Mouse (Mus musculus) hindbrain, postnatal 0 days (tissue): ENCODE data around the gene Ror2. TPM values are rescaled to one million over a fixed set of nuclear protein-coding genes. Genes with fewer than 3 reads are reported as not detected.

Source experiments
- ATAC-seq: fragments of 200-750 bp; cut with Nextera tagmentation; 2 replicates; pipeline ENCODE4 v1.8.0; 2017; ENCODE audit warnings: mild to moderate bottlenecking, moderate TSS enrichment, moderate library complexity
- DNase-seq: peaks from one replicate; pipeline ENCODE4 v3.0.0-alpha.2; 2015; ENCODE audit warnings: low spot score
- H3K27ac ChIP-seq: fragments of 300-500 bp; sonication (generic); 2 replicates; pipeline ENCODE4 v1.5.1; 2014; ENCODE audit warnings: mild to moderate bottlenecking
- H3K27me3 ChIP-seq: fragments of 300-500 bp; sonication (generic); 2 replicates; pipeline ENCODE4 v1.6.1; 2014; ENCODE audit warnings: low read length, mixed read lengths; ENCODE audit not compliant: insufficient read depth
- H3K36me3 ChIP-seq: fragments of 300-500 bp; sonication (generic); 2 replicates; pipeline ENCODE4 v1.6.1; 2014; ENCODE audit warnings: low read length, mixed read lengths; ENCODE audit not compliant: insufficient read depth
- H3K4me1 ChIP-seq: fragments of 300-500 bp; sonication (generic); 2 replicates; pipeline ENCODE4 v1.6.1; 2014; ENCODE audit warnings: antibody characterized with exemption, low read length, mixed read lengths; ENCODE audit not compliant: insufficient read depth
- H3K4me2 ChIP-seq: fragments of 300-500 bp; sonication (generic); 2 replicates; pipeline ENCODE4 v1.6.1; 2014; ENCODE audit warnings: low read depth, mild to moderate bottlenecking, low read length, moderate library complexity, mixed read lengths
- H3K4me3 ChIP-seq: fragments of 300-500 bp; sonication (generic); 2 replicates; pipeline ENCODE4 v1.5.1; 2014; ENCODE audit warnings: low read length
- H3K9ac ChIP-seq: fragments of 300-500 bp; sonication (generic); replicated peaks from 2 replicates; pipeline ENCODE4 v1.6.1; 2014; ENCODE audit warnings: mild to moderate bottlenecking, low read length, moderate library complexity, mixed read lengths
- H3K9me3 ChIP-seq: fragments of 300-500 bp; sonication (generic); 2 replicates; pipeline ENCODE4 v1.6.1; 2016; ENCODE audit warnings: low read length, mixed read lengths
- CTCF ChIP-seq: IDR thresholded peaks from 2 replicates; pipeline ENCODE4 v1.5.1; 2016; ENCODE audit warnings: antibody characterized with exemption, control low read depth, low read depth
- WGBS: fragments of 180-500 bp; shearing (Covaris S2); extraction: QIAGEN DNeasy Blood & Tissue Kit; methylation state at CpG from one replicate; pipeline ENCODE4 v1.1.7; 2014; 5-methylcytosine and 5-hydroxymethylcytosine counted together
- polyA plus RNA-seq: library from polyadenylated mRNA; unstranded; fragments of >200 nt; fragmentation: Nextera tagmentation; extraction: Ambion mirVana; gene quantifications from 2 replicates; pipeline ENCODE4 v1.2.1, GENCODE M21; 2015
- total RNA-seq: library from RNA; depleted of rRNA; stranded (reverse); fragments of >200 nt; gene quantifications from 2 replicates; pipeline ENCODE4 v1.2.3, GENCODE M21; 2014

Gene Ror2
- total and polyA plus RNA-seq, 2 experiments from 2014 or later: 2.5 to 7.5 TPM

- WGBS: 66% methylated on average over 10 of the region's 10 CpGs
Observed at GRCm38 (mm10) chr13:53176695-53177423, 109.1 kb downstream of the Ror2 start.

GRCm38 (mm10) chr13:53175041-53175440 is 110.9 kb downstream of the Ror2 start:
- WGBS: 72% methylated on average over 7 of the region's 7 CpGs
- no peak for ATAC-seq

More at GRCm38 (mm10) chr13:53176695-53177423, 109.1 kb downstream of the Ror2 start:
- peaks cover 15% of the 10 kb centered on the region; the same call in 1 of the 2 replicates for H3K4me1 ChIP-seq
- no peak overlapping the region for H3K4me3 ChIP-seq
- H3K9me3 ChIP-seq: no peaks in the 10 kb centered on the region
- no peaks in the 10 kb centered on the region for H3K36me3 ChIP-seq
- H3K27me3 ChIP-seq: no peaks in the 10 kb centered on the region
- no peak for TF ChIP-seq CTCF
- ATAC-seq (no peak; the same call in 1 of the 2 replicates), DNase-seq (no peak)
- no peak overlapping the region for H3K9ac ChIP-seq
- no peak overlapping the region for H3K4me2 ChIP-seq
- no peak overlapping the region for H3K27ac ChIP-seq

GRCm38 (mm10) chr13:53163671-53164070 is 122.3 kb downstream of the Ror2 start:
- no peaks in the 10 kb centered on the region for H3K27me3 ChIP-seq
- no peak overlapping the region for H3K27ac ChIP-seq
- no peak for TF ChIP-seq CTCF
- no peaks in the 10 kb centered on the region for H3K4me1 ChIP-seq
- peak; percentile 20 for DNase-seq
- no peak overlapping the region for H3K4me2 ChIP-seq
- no peak overlapping the region for H3K9ac ChIP-seq
- WGBS: 49% methylated on average over 10 of the region's 10 CpGs
- no peak for ATAC-seq
- H3K9me3 ChIP-seq: no peaks in the 10 kb centered on the region
- no peaks in the 10 kb centered on the region for H3K36me3 ChIP-seq
- no peak overlapping the region for H3K4me3 ChIP-seq

More at GRCm38 (mm10) chr13:53175041-53175440, 110.9 kb downstream of the Ror2 start:
- DNase-seq: no peak
- Histone ChIP-seq H3K9ac (no peak overlapping the region), H3K4me3 (no peak overlapping the region), H3K4me1 (peaks cover 15% of the 10 kb centered on the region; the same call in 1 of the 2 replicates), H3K27ac (no peak overlapping the region), H3K9me3 (no peaks in the 10 kb centered on the region), H3K36me3 (no peaks in the 10 kb centered on the region), H3K4me2 (no peak overlapping the region), H3K27me3 (no peaks in the 10 kb centered on the region)
- TF ChIP-seq CTCF: no peak

GRCm38 (mm10) chr13:53163060-53163459 is 122.9 kb downstream of the Ror2 start:
- WGBS: 69% methylated on average over 8 of the region's 8 CpGs

GRCm38 (mm10) chr13:53159501-53159900 is 126.4 kb downstream of the Ror2 start:
- H3K4me1 ChIP-seq: no peaks in the 10 kb centered on the region
- no peaks in the 10 kb centered on the region for H3K9me3 ChIP-seq
- no peak overlapping the region for H3K27ac ChIP-seq
- ATAC-seq (no peak), DNase-seq (no peak)
- H3K36me3 ChIP-seq: no peaks in the 10 kb centered on the region
- no peak for TF ChIP-seq CTCF
- no peak overlapping the region for H3K9ac ChIP-seq
- H3K4me3 ChIP-seq: no peak overlapping the region
- 90% methylated on average over 6 of the region's 6 CpGs for WGBS
- H3K27me3 ChIP-seq: no peaks in the 10 kb centered on the region
- no peak overlapping the region for H3K4me2 ChIP-seq

More at GRCm38 (mm10) chr13:53163060-53163459, 122.9 kb downstream of the Ror2 start:
- ATAC-seq (no peak), DNase-seq (no peak)
- Histone ChIP-seq H3K36me3 (no peaks in the 10 kb centered on the region), H3K27me3 (no peaks in the 10 kb centered on the region), H3K9ac (no peak overlapping the region), H3K4me1 (no peaks in the 10 kb centered on the region), H3K4me3 (no peak overlapping the region), H3K9me3 (no peaks in the 10 kb centered on the region), H3K4me2 (no peak overlapping the region), H3K27ac (no peak overlapping the region)
- no peak for TF ChIP-seq CTCF

GRCm38 (mm10) chr13:53158405-53159005 is 127.4 kb downstream of the Ror2 start:
- no peak overlapping the region for H3K9ac ChIP-seq
- 81% methylated on average over 9 of the region's 9 CpGs for WGBS
- no peaks in the 10 kb centered on the region for H3K36me3 ChIP-seq
- DNase-seq (no peak), ATAC-seq (no peak)
- H3K4me1 ChIP-seq: no peaks in the 10 kb centered on the region
- no peaks in the 10 kb centered on the region for H3K9me3 ChIP-seq
- no peak for TF ChIP-seq CTCF
- H3K27ac ChIP-seq: no peak overlapping the region
- no peaks in the 10 kb centered on the region for H3K27me3 ChIP-seq
- no peak overlapping the region for H3K4me3 ChIP-seq
- H3K4me2 ChIP-seq: no peak overlapping the region

- ATAC-seq: no peak
- no peaks in the 10 kb centered on the region for H3K27me3 ChIP-seq
- 75% methylated on average over 15 of the region's 15 CpGs for WGBS
Observed at GRCm38 (mm10) chr13:53156911-53157310, 129.0 kb downstream of the Ror2 start.

More at GRCm38 (mm10) chr13:53156911-53157310, 129.0 kb downstream of the Ror2 start:
- no peak overlapping the region for H3K9ac ChIP-seq
- no peak for TF ChIP-seq CTCF
- no peak overlapping the region for H3K4me3 ChIP-seq
- no peak overlapping the region for H3K27ac ChIP-seq
- no peaks in the 10 kb centered on the region for H3K9me3 ChIP-seq
- no peak for DNase-seq
- H3K4me1 ChIP-seq: no peaks in the 10 kb centered on the region
- H3K36me3 ChIP-seq: no peaks in the 10 kb centered on the region
- no peak overlapping the region for H3K4me2 ChIP-seq
